Mouse (Mus musculus) cortical plate, adult 2 months (tissue): ENCODE results near the gene Anks3. TPM values are rescaled to one million over a fixed set of nuclear protein-coding genes. Genes with fewer than 3 reads are reported as not detected.

Experiments used
- H3K27ac ChIP-seq: fragments of 200-500 bp; 2 replicates; pipeline ENCODE4 v1.5.1; 2012; ENCODE audit warnings: low read length, control low read depth, inconsistent platforms; ENCODE audit not compliant: insufficient read depth
- H3K4me1 ChIP-seq: fragments of 200-500 bp; 2 replicates; pipeline ENCODE4 v1.6.1; 2011; ENCODE audit warnings: low read length; ENCODE audit not compliant: control insufficient read depth, insufficient read depth
- H3K4me3 ChIP-seq: fragments of 200-500 bp; 2 replicates; pipeline ENCODE4 v1.5.1; 2011; ENCODE audit warnings: mild to moderate bottlenecking, low read length, control low read depth; ENCODE audit not compliant: insufficient read depth
- CTCF ChIP-seq: fragments of 200-500 bp; IDR thresholded peaks from 2 replicates; pipeline ENCODE4 v1.5.1; 2011; ENCODE audit warnings: mild to moderate bottlenecking, control low read depth, low read length; ENCODE audit not compliant: insufficient read depth; ENCODE audit errors: extremely low read depth
- POLR2A ChIP-seq: fragments of 200-500 bp; IDR thresholded peaks from 2 replicates; pipeline ENCODE4 v1.6.1; 2011; ENCODE audit warnings: mild to moderate bottlenecking, low read length, control low read depth; ENCODE audit not compliant: insufficient read depth; ENCODE audit errors: extremely low read depth
- polyA plus RNA-seq: library from polyadenylated mRNA; depleted of rRNA; stranded (reverse); fragments of >200 nt; gene quantifications from 2 replicates; pipeline ENCODE4 v1.2.3, GENCODE M21; 2012; rRNA removed

Anks3 gene
- polyA plus RNA-seq, 1 experiment: 101 TPM

DNA sequence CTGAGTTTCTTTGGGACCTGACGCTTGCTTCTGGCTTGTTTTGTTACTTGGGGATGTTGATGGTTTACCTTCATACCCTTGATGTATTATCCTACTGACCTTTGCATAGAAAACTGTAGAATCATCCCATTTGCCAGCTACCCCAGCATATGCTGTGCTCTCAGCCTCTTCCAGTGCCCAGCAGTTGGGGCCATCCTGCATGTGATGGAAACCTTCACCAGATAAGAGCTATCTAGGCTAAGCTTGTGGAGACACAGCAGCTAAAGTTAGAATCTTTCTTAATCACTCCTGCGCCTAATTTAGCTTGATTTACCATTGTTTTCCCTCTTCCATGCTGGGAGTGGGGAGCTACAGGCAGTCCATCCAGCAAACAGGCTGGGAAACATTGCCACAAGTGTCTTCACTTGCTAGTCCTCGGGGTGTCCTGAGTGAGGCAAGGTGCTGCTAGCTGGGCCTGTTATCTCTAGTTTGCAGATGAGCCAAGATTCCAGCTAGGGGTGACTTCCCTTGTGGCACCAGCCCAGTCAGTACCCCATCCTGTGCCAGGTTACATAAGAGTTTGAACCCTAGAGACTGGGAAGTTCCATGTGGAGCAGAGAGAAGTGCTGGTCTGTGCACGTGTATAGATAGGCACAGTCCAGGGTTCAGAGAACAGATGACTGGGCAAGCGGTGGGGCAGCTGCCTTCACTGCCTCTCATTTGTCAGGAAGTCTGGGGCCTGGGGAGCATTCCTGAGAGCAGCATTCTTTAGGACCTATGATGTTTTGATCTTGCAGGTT, 67.6 kb downstream of the Anks3 start:
- no peak overlapping the region for H3K4me3 ChIP-seq
- peaks cover 13% of the 10 kb centered on the region for H3K4me1 ChIP-seq
- no peak overlapping the region for H3K27ac ChIP-seq
- TF ChIP-seq CTCF: no peak
- no peak for TF ChIP-seq POLR2A

DNA sequence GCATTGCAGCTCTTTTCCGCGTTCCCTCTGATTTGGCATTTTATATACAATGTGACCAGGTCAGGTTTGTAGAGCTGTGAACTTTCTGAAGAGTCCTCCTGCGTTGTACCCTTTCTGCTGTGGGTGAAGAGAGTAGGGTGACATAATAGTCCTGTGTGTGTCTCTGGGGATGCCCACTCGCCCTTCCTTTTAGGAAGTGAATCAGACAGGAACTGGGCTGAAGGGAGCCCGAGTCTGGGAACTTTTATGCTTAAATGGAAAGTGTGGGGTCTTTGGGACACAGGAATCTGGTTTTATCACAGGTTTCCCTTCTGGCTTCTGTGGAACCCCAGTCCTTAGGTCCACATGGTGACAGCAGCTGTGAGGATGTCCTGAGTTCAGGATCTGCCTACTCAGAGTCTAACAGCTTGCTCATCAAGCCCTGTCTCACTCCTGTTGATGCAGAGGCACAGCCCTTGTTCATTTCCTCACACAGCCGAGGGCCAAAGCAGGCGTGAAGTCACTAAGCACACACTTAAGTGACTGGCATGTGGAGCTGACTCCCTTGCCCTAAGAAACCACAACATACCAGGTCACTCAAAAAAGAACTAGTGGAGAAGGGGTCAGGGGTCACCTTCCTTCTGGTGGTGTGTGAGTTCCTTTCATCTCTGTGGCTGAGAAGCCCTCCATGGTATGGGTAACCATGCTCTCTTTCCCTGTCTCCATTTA, 69.7 kb downstream of the Anks3 start:
- Histone ChIP-seq H3K27ac (no peak overlapping the region), H3K4me1 (peaks cover 15% of the 10 kb centered on the region), H3K4me3 (no peak overlapping the region)
- TF ChIP-seq CTCF: no peak
- no peak for TF ChIP-seq POLR2A

DNA sequence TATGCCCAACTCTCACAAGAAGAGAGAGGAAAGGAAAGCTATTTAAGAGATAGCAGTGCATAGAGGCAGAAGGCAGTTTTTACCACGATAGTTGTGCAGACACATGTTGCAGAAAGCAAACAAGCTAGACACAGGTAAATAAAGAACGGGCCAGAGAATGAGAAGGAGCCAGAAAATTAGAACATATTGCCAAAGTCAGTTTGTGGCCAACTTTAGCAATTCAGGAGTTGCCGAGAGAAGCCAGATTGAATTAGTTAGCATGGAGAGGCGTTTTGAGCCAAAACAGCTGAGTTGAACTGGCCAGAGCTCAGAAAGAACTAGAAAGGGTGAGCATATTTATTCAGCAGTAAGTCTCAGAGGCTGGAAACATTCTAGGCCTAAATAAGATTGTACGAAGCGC, 71.8 kb downstream of the Anks3 start:
- no peak for TF ChIP-seq POLR2A
- no peak for TF ChIP-seq CTCF
- Histone ChIP-seq H3K4me1 (peaks cover 19% of the 10 kb centered on the region), H3K4me3 (no peak overlapping the region), H3K27ac (no peak overlapping the region)

Other genes with a start within 250 kb of the Anks3 start
- 25.5 and 25.7 TPM in 2 replicates for gene Nmral1, start 244.8 kb downstream of the Anks3 start, polyA plus RNA-seq
- gene Hmox2, start 237.8 kb downstream of the Anks3 start, polyA plus RNA-seq: 108 TPM in 2 replicates
- 203 and 214 TPM in 2 replicates for gene Cdip1, start 173.9 kb downstream of the Anks3 start, polyA plus RNA-seq
- not detected in 2 replicates for gene 4930562C15Rik, start 128.8 kb downstream of the Anks3 start, polyA plus RNA-seq
- 58.4 and 59.4 TPM in 2 replicates for gene Ubald1, start 83.9 kb downstream of the Anks3 start, polyA plus RNA-seq
- gene Mgrn1, start 78.0 kb downstream of the Anks3 start, polyA plus RNA-seq: 229 and 239 TPM in 2 replicates
- gene Nudt16l1, start 25.4 kb downstream of the Anks3 start, polyA plus RNA-seq: 102 and 104 TPM in 2 replicates
- gene Sept12, start 33.6 kb upstream of the Anks3 start, polyA plus RNA-seq: not detected in 2 replicates
- gene Smim22, start 43.1 kb upstream of the Anks3 start, polyA plus RNA-seq: 3.1 TPM in 1 of 2 replicates, not detected in the other
- 300 and 341 TPM in 2 replicates for gene Rogdi, start 49.3 kb upstream of the Anks3 start, polyA plus RNA-seq
- gene Glyr1, start 85.7 kb upstream of the Anks3 start, polyA plus RNA-seq: 146 and 157 TPM in 2 replicates
- gene Ubn1, start 85.9 kb upstream of the Anks3 start, polyA plus RNA-seq: 30.3 and 30.4 TPM in 2 replicates
- 0.25 and 0.42 TPM in 2 replicates for gene Ppl, start 168.2 kb upstream of the Anks3 start, polyA plus RNA-seq
- gene Sec14l5, start 182.9 kb upstream of the Anks3 start, polyA plus RNA-seq: 12.2 and 15.4 TPM in 2 replicates
- gene Nagpa, start 239.8 kb upstream of the Anks3 start, polyA plus RNA-seq: 17.4 and 19.4 TPM in 2 replicates